Mouse (Mus musculus) MEL (cell line): ENCODE data around the gene Gm20696.

Source experiments
- CHD2 ChIP-seq: IDR thresholded peaks from 2 replicates; pipeline ENCODE4 v1.6.1; 2011; ENCODE audit warnings: low read length, improper control_type of control experiment
- CTCF ChIP-seq, 3 experiments: IDR thresholded peaks in 2 of 3; conservative IDR thresholded peaks in 1 of 3; 2 replicates each; pipeline ENCODE4 v1.5.1; 2011 to 2012; ENCODE audit warnings: low read length in 3 of 3, low read depth in 2 of 3, mild to moderate bottlenecking in 2 of 3, improper control_type of control experiment in 1 of 3, inconsistent platforms in 1 of 3, mixed read lengths in 1 of 3, moderate library complexity in 1 of 3; ENCODE audit not compliant: control insufficient read depth in 1 of 3, insufficient read depth in 1 of 3, poor library complexity in 1 of 3, severe bottlenecking in 1 of 3
- ELF1 ChIP-seq: IDR thresholded peaks from 2 replicates; pipeline ENCODE4 v1.6.1; 2014; ENCODE audit warnings: low read depth, mild to moderate bottlenecking, inconsistent platforms, low read length, improper control_type of control experiment, moderate library complexity
- EP300 ChIP-seq, 2 experiments: IDR thresholded peaks; 2 replicates each; pipeline ENCODE4 v1.6.1; 2011; ENCODE audit warnings: improper control_type of control experiment in 2 of 2, low read length in 2 of 2, low read depth in 1 of 2, mild to moderate bottlenecking in 1 of 2
- MEF2A ChIP-seq: IDR thresholded peaks from 2 replicates; pipeline ENCODE4 v1.6.1; 2014; ENCODE audit warnings: low read depth, mild to moderate bottlenecking, inconsistent platforms, low read length, improper control_type of control experiment; ENCODE audit not compliant: poor library complexity, insufficient replicate concordance, severe bottlenecking; ENCODE audit errors: extremely low read depth
- NELFE ChIP-seq: IDR thresholded peaks from 2 replicates; pipeline ENCODE4 v1.6.1; 2011; ENCODE audit warnings: low read depth, low read length, improper control_type of control experiment
- POLR2A ChIP-seq, 2 experiments: IDR thresholded peaks; 2 replicates each; pipeline ENCODE4 v1.6.1; 2011 to 2012; ENCODE audit warnings: low read length in 2 of 2, mild to moderate bottlenecking in 2 of 2, control low read depth in 1 of 2, improper control_type of control experiment in 1 of 2, low read depth in 1 of 2, moderate library complexity in 1 of 2; ENCODE audit not compliant: control insufficient read depth in 1 of 2, insufficient read depth in 1 of 2, poor library complexity in 1 of 2
- POLR2AphosphoS2 ChIP-seq: IDR thresholded peaks from 2 replicates; pipeline ENCODE4 v1.6.1; 2011; ENCODE audit warnings: low read length, improper control_type of control experiment
- RCOR1 ChIP-seq: IDR thresholded peaks from 2 replicates; pipeline ENCODE4 v1.6.1; 2012; ENCODE audit warnings: low read depth, mild to moderate bottlenecking, inconsistent platforms, low read length, improper control_type of control experiment

DNA sequence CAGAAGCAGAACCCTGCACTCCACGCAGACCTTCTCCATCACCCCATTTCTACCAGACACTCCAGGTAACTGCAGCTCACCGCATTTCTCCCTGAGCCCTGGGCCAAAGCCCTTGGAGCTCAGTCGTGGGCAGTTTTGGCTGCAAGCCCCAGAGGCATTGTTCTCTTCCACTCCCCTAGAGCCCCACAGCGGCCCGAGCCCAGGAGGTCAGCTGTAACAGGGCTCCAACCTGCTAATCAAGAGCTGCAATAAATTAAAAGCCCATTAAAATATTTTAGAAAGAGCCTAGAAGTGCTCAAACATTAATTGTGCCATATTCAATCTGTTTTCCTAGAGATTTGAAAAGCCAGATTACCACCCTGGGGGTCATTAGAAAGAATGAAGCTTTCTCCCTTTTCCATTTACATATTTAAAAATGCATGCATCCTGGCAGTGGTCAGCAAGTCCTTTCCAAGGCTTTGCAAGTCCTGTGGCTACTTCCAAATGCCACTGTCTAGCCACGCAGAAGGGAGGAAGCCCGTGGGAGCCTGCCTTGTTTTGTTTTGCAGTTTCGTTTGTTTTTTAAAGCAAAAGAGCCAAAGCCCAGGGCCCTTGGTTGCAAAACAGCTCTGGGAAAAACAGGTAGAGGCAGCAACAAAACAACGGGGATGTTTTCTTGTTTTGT lies 227.3 kb downstream of the Gm20696 start:
- no peak for TF ChIP-seq MEF2A
- no peak for TF ChIP-seq CTCF (IDR thresholded peaks at IDR 0.05 in 2 of 3, conservative IDR thresholded peaks at IDR 0.05 in 1 of 3; ENCODE audit: control insufficient read depth in 1 of 3, insufficient read depth in 1 of 3, low read depth in 2 of 3, low read length in 3 of 3, poor library complexity in 1 of 3, severe bottlenecking in 1 of 3)
- no peak for TF ChIP-seq POLR2A (IDR thresholded peaks at IDR 0.05; ENCODE audit: control insufficient read depth in 1 of 2, insufficient read depth in 1 of 2, low read depth in 1 of 2, low read length in 2 of 2, poor library complexity in 1 of 2)
- no peak for TF ChIP-seq CHD2
- TF ChIP-seq EP300 (IDR thresholded peaks at IDR 0.05; ENCODE audit: low read depth in 1 of 2, low read length in 2 of 2), result no peak
- no peak for TF ChIP-seq NELFE
- TF ChIP-seq RCOR1, result no peak
- TF ChIP-seq POLR2AphosphoS2, result no peak
- no peak for TF ChIP-seq ELF1
